Mouse (Mus musculus) cerebellum, adult 2 months (tissue): ENCODE results near the gene Lrba.

Experiments used
- CTCF ChIP-seq: fragments of 200-500 bp; IDR thresholded peaks from 2 replicates; pipeline ENCODE4 v1.5.1; 2011; ENCODE audit warnings: low read depth, mild to moderate bottlenecking, control low read depth, low read length, moderate library complexity, borderline replicate concordance; ENCODE audit not compliant: insufficient read depth
- POLR2A ChIP-seq: fragments of 200-500 bp; IDR thresholded peaks from 2 replicates; pipeline ENCODE4 v1.6.1; 2011; ENCODE audit warnings: low read length, control low read depth, borderline replicate concordance; ENCODE audit not compliant: insufficient read depth

- TF ChIP-seq POLR2A = no peak
- TF ChIP-seq CTCF = no peak
These were observed 521.5 kb downstream of the Lrba start for GRCm38 (mm10) chr3:86745769-86746512.
